ENCODE assay signal across 16 mouse cellular contexts in the genomic region with DNA sequence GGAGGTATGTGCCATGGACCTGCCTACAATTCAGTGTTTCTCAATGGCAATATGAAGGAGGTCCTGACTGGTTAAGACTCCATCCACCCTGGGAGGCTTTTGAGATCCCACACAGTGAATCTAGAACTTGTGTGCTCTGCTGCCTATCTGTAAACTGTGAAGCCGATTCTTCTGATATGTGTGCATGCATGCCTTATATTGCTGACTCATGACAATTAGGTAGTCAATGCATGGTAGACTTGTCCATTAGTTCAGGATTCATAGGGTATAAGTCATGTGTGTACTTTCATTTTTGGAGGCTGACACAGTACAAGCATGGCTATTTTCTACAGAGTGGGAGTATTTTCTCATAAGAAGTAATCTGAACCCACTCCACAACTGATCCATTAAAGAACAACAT.
"Had no signal": no experiment of that assay in that cellular context is flagged by ENCODE, and none has a peak within 500 bp of the region (broad histone marks: within the 10 kb centered on the region; RNA-seq: fewer than 3 reads in every experiment).

No protein-coding gene starts in this region.

- H3K4me3 ChIP-seq: midbrain, embryonic 10.5 days; myocyte; neural tube, embryonic 13.5 days; neural tube, embryonic 15.5 days had no signal

- H3K9me3 ChIP-seq: midbrain, embryonic 10.5 days; neural tube, embryonic 13.5 days; neural tube, embryonic 15.5 days had no signal

- H3K36me3 ChIP-seq: midbrain, embryonic 10.5 days; neural tube, embryonic 13.5 days; neural tube, embryonic 15.5 days had no signal

- H3K27me3 ChIP-seq: neural tube, embryonic 13.5 days; neural tube, embryonic 15.5 days had no signal

- DNase-seq: lung, adult 18-20 months; lung, embryonic 14.5 days; lung, postnatal 10 days; lung, postnatal 4 days; midbrain, embryonic 14.5 days; retina, postnatal 1 day; right cerebral cortex, postnatal 25 days; right cerebral cortex, postnatal 4 days; spleen, adult 18-20 months; thymus, adult 18-20 months; thymus, postnatal 14 days; thymus, postnatal 36 days had no signal

- H3K9ac ChIP-seq: lung, embryonic 14.5 days; neural tube, embryonic 13.5 days; neural tube, embryonic 15.5 days had no signal

- H3K4me1 ChIP-seq: midbrain, embryonic 10.5 days; neural tube, embryonic 13.5 days; neural tube, embryonic 15.5 days had no signal

- H3K4me2 ChIP-seq: lung, embryonic 14.5 days; neural tube, embryonic 13.5 days; neural tube, embryonic 15.5 days had no signal

- H3K27ac ChIP-seq: midbrain, embryonic 10.5 days; neural tube, embryonic 13.5 days; neural tube, embryonic 15.5 days had no signal
